Mouse (Mus musculus): ENCODE results near the gene Spo11. TPM values are rescaled to one million over a fixed set of nuclear protein-coding genes. Genes with fewer than 3 reads are reported as not detected.

Spo11 gene
- 0.35 TPM in 1 of 2 replicates, not detected in the other for polyA plus RNA-seq (2015; fragmentation: Nextera tagmentation; extraction: Ambion mirVana)

DNA sequence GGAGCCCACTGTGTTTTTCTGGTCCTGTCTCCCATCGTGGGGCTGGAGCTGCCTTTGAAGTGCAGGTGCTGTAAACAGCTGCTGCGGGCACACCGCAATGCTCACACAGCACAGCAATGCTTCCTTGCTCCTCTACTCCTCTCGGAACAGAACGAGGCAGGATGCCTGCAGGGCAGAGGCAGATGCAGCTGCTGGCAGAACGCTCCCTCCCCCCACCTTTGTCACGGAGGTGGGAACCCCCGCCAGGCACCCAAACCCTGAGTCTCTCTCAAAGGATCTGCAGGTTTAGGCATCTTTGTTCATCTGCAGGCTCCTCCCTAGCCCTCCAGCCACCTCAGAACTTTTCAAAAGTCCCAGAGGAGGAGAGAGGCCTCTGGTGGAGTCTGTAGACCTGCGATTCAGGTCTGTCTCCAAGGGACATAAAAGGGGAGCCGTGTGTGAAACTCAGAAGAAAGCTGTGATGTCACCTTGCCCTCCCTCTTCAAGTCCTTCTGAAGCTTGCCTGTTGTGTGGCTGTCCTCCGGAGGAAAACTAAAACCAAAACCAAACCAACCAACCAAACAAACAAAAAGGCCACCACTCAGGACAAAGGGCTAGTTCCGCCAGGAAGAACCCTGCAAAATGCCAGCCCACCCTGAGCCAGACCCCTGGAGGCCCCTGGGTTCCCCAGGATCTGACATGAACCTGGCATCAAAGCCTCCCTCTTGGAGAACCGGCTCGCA, at the start of gene Spo11:
Gene Spo11 (plus strand): TSS at position 292 of the 722 bp plus-strand sequence.
- no peaks in the 10 kb centered on the region for H3K36me3 ChIP-seq
- H3K27me3 ChIP-seq (replicated peaks): no peaks in the 10 kb centered on the region
- peaks cover 14% of the 10 kb centered on the region; the same call in 1 of the 2 replicates for H3K4me1 ChIP-seq (replicated peaks)
- no peak within 1 kb of the TSS for H3K9ac ChIP-seq
- H3K4me2 ChIP-seq (replicated peaks): peak within 1 kb of the TSS; percentile 24
- H3K9me3 ChIP-seq: no peaks in the 10 kb centered on the region
- H3K27ac ChIP-seq: no peak within 1 kb of the TSS
- 30% methylated on average over 14 of the region's 14 CpGs for WGBS
- 0 out of 2 replicates have a peak, but pooled peaks have one; percentile 29 for ATAC-seq
- H3K4me3 ChIP-seq (replicated peaks): no peak within 1 kb of the TSS

DNA sequence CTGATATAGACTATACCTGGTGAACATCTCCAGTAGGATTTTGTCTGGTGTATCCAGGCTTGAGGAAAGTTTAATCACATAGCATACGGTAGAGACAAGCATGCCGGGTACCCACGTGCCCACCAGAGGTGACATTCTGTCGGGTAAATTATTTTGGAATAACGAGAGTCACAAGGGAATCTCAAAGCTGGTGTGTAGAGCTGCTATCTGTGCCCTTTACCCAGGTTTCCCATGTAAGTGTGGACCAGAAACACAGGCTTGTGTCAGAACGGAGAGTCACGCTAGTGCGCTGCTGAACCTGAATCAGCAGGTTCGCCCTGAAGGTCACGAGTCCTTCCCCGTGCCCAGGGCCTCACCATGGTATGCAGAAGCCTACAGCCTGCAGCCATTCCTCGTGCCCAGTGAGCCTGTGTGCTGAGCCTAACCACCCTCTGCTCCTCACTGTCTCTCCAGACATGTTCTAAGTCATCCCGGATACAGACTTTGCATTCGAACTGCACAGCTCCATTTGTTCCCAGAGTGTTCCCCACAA, 47.5 kb upstream of the Spo11 start:
- Histone ChIP-seq H3K4me1 (replicated peaks) (peaks cover 35% of the 10 kb centered on the region), H3K27ac (no peak overlapping the region)
- ATAC-seq: 0 out of 2 replicates have a peak, but pooled peaks have one; percentile 22

DNA sequence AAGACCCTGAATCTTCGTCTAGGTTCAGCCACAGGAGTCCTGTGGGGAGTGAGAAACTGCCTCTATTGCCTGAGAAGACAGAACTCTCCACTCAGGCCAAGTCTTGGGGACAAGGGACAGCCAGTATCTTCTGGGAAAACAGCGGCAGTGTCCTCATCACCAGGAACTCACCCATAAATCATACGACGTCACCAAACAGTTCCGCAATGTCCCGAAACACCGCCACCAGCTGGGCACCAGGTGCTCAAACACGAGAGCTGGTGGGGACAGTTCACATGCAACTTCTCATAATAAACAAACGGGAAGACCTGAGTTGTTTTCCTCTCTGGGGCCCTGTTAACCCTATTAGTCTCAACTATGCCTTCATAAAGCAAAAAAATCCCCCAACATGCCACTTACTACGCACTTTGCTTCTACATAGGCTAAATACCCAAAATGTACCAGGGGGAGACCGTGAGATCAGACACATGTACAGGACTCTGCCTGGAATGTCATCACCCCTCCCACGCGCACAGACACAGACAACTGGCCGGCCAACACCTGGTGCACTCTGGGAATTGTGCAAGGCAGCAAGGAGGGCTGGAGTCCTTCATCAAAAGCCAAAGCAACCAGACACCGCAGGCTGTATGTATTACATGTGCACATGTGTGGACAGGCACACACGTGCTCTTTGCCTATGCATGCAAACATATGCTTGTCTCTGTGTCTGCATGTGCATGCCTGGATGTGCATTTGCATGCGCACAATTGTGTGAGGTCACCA, 46.2 kb upstream of the Spo11 start:
- Histone ChIP-seq H3K4me1 (replicated peaks) (peaks cover 40% of the 10 kb centered on the region), H3K4me2 (replicated peaks) (no peak overlapping the region), H3K27ac (no peak overlapping the region), H3K27me3 (replicated peaks) (no peaks in the 10 kb centered on the region), H3K9ac (no peak overlapping the region), H3K4me3 (replicated peaks) (no peak overlapping the region), H3K36me3 (no peaks in the 10 kb centered on the region), H3K9me3 (no peaks in the 10 kb centered on the region)
- 64% methylated on average over 17 of the region's 17 CpGs for WGBS
- no peak for ATAC-seq

More for the DNA sequence above, 47.5 kb upstream of the Spo11 start:
- WGBS: 78% methylated on average over 14 of the region's 14 CpGs
- Histone ChIP-seq H3K27me3 (replicated peaks) (no peaks in the 10 kb centered on the region), H3K36me3 (no peaks in the 10 kb centered on the region), H3K4me3 (replicated peaks) (no peak overlapping the region), H3K9me3 (no peaks in the 10 kb centered on the region), H3K4me2 (replicated peaks) (no peak overlapping the region), H3K9ac (no peak overlapping the region)

DNA sequence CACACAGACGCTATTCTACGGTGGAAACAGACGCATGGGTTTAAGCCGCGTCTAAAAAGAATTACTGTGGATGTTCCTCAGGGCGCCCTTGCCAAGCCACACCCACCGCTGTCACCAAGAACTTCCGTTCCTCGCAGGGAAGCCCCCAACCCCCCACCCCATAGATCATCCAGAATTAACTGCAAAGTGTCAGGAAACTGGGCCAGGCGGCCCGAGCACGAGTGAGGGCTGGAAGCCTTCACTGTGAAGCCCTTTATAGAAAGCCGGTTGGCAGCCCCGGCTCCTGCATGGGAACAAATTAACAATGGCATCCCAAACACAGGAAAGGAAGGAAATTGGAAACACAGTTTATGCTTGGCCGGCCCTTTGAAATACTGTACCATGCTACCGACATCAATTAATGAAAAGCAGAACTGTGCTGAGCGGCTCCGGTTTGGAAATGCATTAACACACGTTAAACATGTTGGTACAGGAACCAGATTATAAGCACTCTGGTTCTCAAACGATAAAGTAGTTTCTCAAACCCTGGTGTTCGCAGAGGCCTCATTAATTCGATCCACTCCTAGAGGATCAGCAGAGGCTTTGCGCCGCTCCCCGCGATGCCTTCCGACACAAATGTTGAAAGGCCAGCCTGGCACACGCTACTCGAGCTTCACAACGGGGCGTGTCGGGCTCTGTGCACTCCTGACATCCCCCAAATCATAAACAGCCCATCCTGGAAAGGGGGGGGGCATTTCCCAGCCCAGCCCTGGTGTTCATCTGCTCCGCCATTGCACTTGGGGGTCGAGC, 43.7 kb upstream of the Spo11 start:
- WGBS: 18% methylated on average over 34 of the region's 34 CpGs
- Histone ChIP-seq H3K4me2 (replicated peaks) (peak overlapping the region; percentile 48), H3K36me3 (no peaks in the 10 kb centered on the region), H3K27me3 (replicated peaks) (0 out of 2 replicates have a peak, but pooled peaks cover 3% of the 10 kb centered on the region), H3K27ac (peak overlapping the region; percentile 48; the same call in 1 of the 2 replicates), H3K9ac (no peak overlapping the region), H3K4me3 (replicated peaks) (0 out of 2 replicates have a peak overlapping the region, but pooled peaks have one; percentile 6), H3K4me1 (replicated peaks) (peaks cover 58% of the 10 kb centered on the region), H3K9me3 (no peaks in the 10 kb centered on the region)
- no peak for ATAC-seq

DNA sequence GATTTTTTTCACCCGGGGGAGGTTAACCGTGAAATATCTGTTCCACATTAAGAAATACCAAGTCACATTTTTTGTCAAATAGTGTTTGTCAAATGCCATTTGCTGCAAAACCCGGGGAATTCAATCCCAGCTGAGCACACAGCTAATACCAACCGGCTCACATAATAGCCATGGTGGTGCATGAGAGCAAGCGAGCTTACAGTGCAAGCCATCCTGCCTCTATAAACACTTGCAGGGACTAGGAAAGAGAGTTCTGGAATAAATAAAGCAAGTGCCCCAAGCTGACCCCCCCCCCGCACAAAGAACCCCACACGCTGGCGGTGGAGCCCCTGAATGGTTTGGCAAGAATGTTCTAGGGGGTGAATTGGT, 43.1 kb upstream of the Spo11 start:
- Histone ChIP-seq H3K27me3 (replicated peaks) (peaks cover 8% of the 10 kb centered on the region; the same call in 1 of the 2 replicates), H3K27ac (no peak overlapping the region; the same call in 1 of the 2 replicates), H3K9me3 (no peaks in the 10 kb centered on the region), H3K36me3 (no peaks in the 10 kb centered on the region), H3K4me1 (replicated peaks) (peaks cover 63% of the 10 kb centered on the region), H3K4me2 (replicated peaks) (peak overlapping the region; percentile 48), H3K4me3 (replicated peaks) (no peak overlapping the region), H3K9ac (no peak overlapping the region)
- no peak for ATAC-seq
- WGBS: 17% methylated on average over 8 of the region's 8 CpGs

DNA sequence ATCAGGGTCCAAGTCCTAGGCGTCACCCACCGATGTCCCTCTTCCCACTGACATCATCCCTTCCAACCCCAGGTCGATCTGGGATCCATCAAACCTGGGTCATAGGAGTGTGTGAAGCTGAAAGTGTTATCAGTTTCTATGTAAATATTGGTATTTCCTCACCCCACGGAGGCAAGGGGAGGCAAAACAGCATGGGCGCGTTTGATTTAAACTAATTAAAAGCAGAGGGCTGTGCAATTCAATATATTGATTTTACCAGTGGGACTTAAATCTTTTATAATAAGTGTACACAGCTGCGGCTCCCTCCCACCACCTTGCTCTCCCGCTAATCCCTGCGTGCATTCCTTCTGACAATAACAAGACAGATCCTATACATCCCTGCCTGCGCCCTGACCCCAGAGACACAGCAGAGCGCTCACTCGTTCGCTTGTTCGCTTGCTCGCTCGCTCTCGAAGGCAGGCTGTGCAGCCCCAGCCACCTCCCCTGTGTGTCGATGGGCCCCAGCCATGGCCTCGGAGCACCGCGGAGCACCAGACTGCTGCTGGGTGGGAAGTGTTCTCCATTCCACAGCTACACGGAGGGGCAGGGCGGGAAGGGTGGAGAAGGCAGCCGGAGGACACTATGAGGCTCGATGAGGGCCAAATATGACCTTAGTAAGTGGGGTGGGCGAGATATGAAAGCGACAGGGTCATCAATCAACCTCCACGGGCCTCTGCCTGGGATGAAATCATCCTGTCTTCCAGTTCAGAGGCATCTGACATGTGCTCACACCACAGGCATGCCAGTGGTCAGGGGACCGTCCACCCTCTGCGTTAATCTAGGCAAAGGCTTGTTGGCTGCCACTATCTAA, 42.4 kb upstream of the Spo11 start:
- Histone ChIP-seq H3K27me3 (replicated peaks) (peaks cover 14% of the 10 kb centered on the region; the same call in 1 of the 2 replicates), H3K4me2 (replicated peaks) (peak overlapping the region; percentile 54), H3K4me1 (replicated peaks) (peaks cover 69% of the 10 kb centered on the region), H3K9me3 (no peaks in the 10 kb centered on the region), H3K9ac (peak overlapping the region; percentile 32; the same call in 1 of the 2 replicates), H3K27ac (peak overlapping the region; percentile 56), H3K4me3 (replicated peaks) (0 out of 2 replicates have a peak overlapping the region, but pooled peaks have one; percentile 7), H3K36me3 (no peaks in the 10 kb centered on the region)
- 11% methylated on average over 30 of the region's 30 CpGs for WGBS
- ATAC-seq: 0 out of 2 replicates have a peak, but pooled peaks have one; percentile 11

DNA sequence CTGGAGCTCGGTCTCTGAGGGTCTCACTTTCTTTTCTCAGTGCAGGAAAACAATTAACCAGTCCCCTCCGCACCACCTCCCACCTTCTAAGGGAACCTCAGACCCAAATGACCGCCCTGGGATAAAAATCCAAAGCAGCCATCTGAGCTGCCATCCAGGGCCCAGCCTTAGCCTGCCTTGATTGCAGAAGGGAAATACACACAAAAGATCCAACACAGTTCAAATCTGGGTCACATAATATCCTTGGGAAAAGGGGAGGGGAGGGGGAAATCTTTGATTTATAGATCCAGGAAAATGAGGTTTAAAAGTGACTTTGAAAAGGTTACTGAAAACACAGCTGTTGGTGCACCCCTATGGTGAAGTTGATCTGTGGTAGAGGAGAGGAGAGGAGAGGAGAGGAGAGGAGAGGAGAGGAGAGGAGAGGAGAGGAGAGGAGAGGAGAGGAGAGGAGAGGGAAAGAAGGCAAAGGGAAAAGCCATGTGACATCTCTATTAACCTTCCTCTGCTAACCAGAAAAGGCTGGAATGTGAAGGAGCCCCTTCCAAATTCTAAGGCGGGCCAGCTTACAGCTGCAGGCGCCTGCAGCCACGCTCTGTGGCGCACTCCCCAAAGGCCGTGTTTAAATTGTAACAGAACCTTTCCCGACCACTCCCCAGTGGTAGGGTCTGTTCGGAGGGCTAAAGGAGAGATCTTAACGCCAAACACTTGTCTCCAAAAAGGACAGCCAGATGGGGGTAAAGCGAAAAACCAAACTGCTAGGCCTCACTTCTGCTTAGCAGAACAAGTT, 41.5 kb upstream of the Spo11 start:
- Histone ChIP-seq H3K4me2 (replicated peaks) (peak overlapping the region; percentile 54), H3K27ac (peak overlapping the region; percentile 56; the same call in 1 of the 2 replicates), H3K4me1 (replicated peaks) (peaks cover 70% of the 10 kb centered on the region), H3K9me3 (no peaks in the 10 kb centered on the region), H3K27me3 (replicated peaks) (peaks cover 14% of the 10 kb centered on the region; the same call in 1 of the 2 replicates), H3K9ac (peak overlapping the region; percentile 32; the same call in 1 of the 2 replicates), H3K36me3 (no peaks in the 10 kb centered on the region), H3K4me3 (replicated peaks) (no peak overlapping the region)
- no peak for ATAC-seq
- WGBS: 47% methylated on average over 12 of the region's 12 CpGs

DNA sequence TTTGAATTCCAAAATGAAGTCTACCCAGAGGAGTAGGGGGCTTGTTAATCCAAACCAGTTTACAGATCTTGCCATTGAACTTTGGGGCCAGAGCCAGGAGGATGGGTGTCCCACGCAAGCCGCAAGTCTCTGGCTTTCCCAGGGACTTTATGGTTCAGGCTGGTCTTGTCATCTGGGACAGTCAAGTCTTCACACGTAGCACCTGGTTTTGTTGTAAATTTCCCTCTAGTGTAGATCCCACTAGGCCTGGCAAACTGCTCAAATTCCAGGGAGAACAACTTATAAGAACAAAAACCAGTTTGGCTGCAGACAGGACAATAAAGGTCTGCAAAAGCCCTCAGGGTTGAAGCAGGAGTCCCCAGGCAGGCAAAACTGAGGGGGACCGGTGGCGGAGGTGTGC, 40.7 kb upstream of the Spo11 start:
- Histone ChIP-seq H3K4me2 (replicated peaks) (0 out of 2 replicates have a peak overlapping the region, but pooled peaks have one; percentile 99), H3K27me3 (replicated peaks) (peaks cover 19% of the 10 kb centered on the region; the same call in 1 of the 2 replicates), H3K4me3 (replicated peaks) (no peak overlapping the region), H3K27ac (no peak overlapping the region), H3K36me3 (no peaks in the 10 kb centered on the region), H3K4me1 (replicated peaks) (peaks cover 65% of the 10 kb centered on the region), H3K9ac (no peak overlapping the region), H3K9me3 (no peaks in the 10 kb centered on the region)
- 69% methylated on average over 5 of the region's 5 CpGs for WGBS
- no peak for ATAC-seq

DNA sequence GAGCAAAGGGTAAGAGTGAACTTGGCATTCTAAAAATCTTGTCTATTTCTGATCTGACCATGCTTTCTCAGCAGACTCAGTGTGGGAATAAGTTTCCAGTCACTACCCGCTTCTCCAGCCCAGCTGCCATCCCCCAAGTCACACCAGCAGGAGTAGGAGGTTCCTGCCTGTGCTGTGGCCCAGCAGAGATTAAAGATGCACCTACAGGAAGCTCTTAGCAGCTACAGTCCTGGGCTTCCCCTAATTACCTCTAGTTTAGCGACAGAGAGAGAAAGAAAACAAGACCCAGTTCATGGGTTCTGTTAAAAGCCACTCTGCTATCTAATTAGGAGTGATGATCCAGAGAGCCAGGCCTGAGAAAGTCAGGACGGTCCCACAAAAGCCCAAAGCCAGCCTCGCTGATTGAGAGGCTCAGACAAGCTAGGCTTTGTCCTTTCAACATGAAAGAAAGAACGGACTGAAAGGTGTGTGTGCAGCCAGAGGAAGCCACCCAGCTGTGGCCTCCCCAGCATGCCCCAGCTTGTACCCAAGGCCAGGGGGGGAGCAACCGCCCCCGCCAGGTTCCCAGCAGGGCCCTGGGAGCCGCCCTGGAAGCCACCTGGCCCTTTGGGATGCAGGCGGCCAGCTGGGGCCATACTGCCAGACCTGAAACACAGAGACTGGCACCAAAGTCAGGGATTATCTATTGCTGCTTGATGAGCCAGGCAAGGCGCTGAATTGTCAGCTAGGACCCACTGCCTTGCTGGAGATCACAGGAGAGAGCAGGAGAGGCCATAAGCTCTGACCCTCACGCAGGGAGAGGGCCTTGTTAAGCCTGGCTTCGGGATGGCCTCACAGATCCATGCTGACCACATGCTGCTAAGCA, 39.9 kb upstream of the Spo11 start:
- no peak overlapping the region; the same call in 1 of the 2 replicates for H3K4me3 ChIP-seq (replicated peaks)
- H3K36me3 ChIP-seq: no peaks in the 10 kb centered on the region
- WGBS: 57% methylated on average over 12 of the region's 12 CpGs
- ATAC-seq: no peak
- H3K27me3 ChIP-seq (replicated peaks): peaks cover 19% of the 10 kb centered on the region; the same call in 1 of the 2 replicates
- peak overlapping the region; percentile 17; the same call in 1 of the 2 replicates for H3K9ac ChIP-seq
- H3K4me2 ChIP-seq (replicated peaks): peak overlapping the region; percentile 99
- peak overlapping the region; percentile 29; the same call in 1 of the 2 replicates for H3K27ac ChIP-seq
- peaks cover 62% of the 10 kb centered on the region for H3K4me1 ChIP-seq (replicated peaks)
- no peaks in the 10 kb centered on the region for H3K9me3 ChIP-seq
